Mouse (Mus musculus) cerebral cortex, adult 2 months (tissue): ENCODE results near the gene Slc29a4.

Experiments
- WGBS: fragments of 180-500 bp; shearing (Covaris S2); methylation state at CpG from one replicate; pipeline ENCODE4 v1.1.7; 2018; 5-methylcytosine and 5-hydroxymethylcytosine counted together

The Slc29a4 gene

GRCm38 (mm10) chr5:142696258-142696657 is 3.9 kb downstream of the Slc29a4 start:
- 36% methylated on average over 6 of the region's 6 CpGs for WGBS

- WGBS: 49% methylated on average over 6 of the region's 6 CpGs
These were observed 4.6 kb downstream of the Slc29a4 start for GRCm38 (mm10) chr5:142696865-142697264.

GRCm38 (mm10) chr5:142697742-142698141 is 5.4 kb downstream of the Slc29a4 start:
- 43% methylated on average over 2 of the region's 2 CpGs for WGBS

- WGBS: 23% methylated on average over 15 of the region's 15 CpGs
These were observed 8.7 kb downstream of the Slc29a4 start for GRCm38 (mm10) chr5:142700842-142701589.

GRCm38 (mm10) chr5:142701651-142702510 is 9.6 kb downstream of the Slc29a4 start:
- 1% methylated on average over 68 of the region's 72 CpGs for WGBS

GRCm38 (mm10) chr5:142702511-142703138 is 10.3 kb downstream of the Slc29a4 start:
- WGBS: 16% methylated on average over 18 of the region's 18 CpGs

- WGBS: 26% methylated on average over 10 of the region's 10 CpGs
These were observed 11.3 kb downstream of the Slc29a4 start for GRCm38 (mm10) chr5:142703569-142703968.

GRCm38 (mm10) chr5:142707709-142708108 is 15.4 kb downstream of the Slc29a4 start:
- 95% methylated on average over 5 of the region's 5 CpGs for whole genome bisulfite sequencing

- 78% methylated on average over 7 of the region's 7 CpGs for WGBS
These were observed 17.1 kb downstream of the Slc29a4 start for GRCm38 (mm10) chr5:142709436-142709835.

- 81% methylated on average over 5 of the region's 5 CpGs for WGBS
These were observed 20.1 kb downstream of the Slc29a4 start for GRCm38 (mm10) chr5:142712373-142712772.

GRCm38 (mm10) chr5:142713966-142714365 is 21.7 kb downstream of the Slc29a4 start:
- WGBS: 81% methylated on average over 10 of the region's 10 CpGs

GRCm38 (mm10) chr5:142715059-142715458 is 22.7 kb downstream of the Slc29a4 start:
- 86% methylated on average over 9 of the region's 9 CpGs for WGBS

- 82% methylated on average over 6 of the region's 6 CpGs for WGBS
These were observed 23.7 kb downstream of the Slc29a4 start for GRCm38 (mm10) chr5:142716056-142716455.

GRCm38 (mm10) chr5:142718037-142718436 is 25.7 kb downstream of the Slc29a4 start:
- 23% methylated on average over 4 of the region's 4 CpGs for WGBS

GRCm38 (mm10) chr5:142718486-142718885 is 26.2 kb downstream of the Slc29a4 start:
- WGBS: 73% methylated on average over 25 of the region's 25 CpGs

GRCm38 (mm10) chr5:142719897-142720296 is 27.6 kb downstream of the Slc29a4 start:
- WGBS: 79% methylated on average over 13 of the region's 13 CpGs

GRCm38 (mm10) chr5:142723520-142724133 is 31.3 kb downstream of the Slc29a4 start:
- WGBS: 20% methylated on average over 7 of the region's 7 CpGs

- 86% methylated on average over 7 of the region's 7 CpGs for WGBS
These were observed 32.0 kb downstream of the Slc29a4 start for GRCm38 (mm10) chr5:142724265-142724664.

GRCm38 (mm10) chr5:142726748-142727147 is 34.4 kb downstream of the Slc29a4 start:
- WGBS: 73% methylated on average over 6 of the region's 6 CpGs

- WGBS: 96% methylated on average over 16 of the region's 16 CpGs
These were observed 36.0 kb downstream of the Slc29a4 start for GRCm38 (mm10) chr5:142728301-142728700.

GRCm38 (mm10) chr5:142730295-142730694 is 38.0 kb downstream of the Slc29a4 start:
- 81% methylated on average over 12 of the region's 12 CpGs for WGBS

- WGBS: 75% methylated on average over 11 of the region's 11 CpGs
These were observed 39.6 kb downstream of the Slc29a4 start for GRCm38 (mm10) chr5:142731916-142732315.
